Mouse (Mus musculus) lung, adult 2 months (tissue): ENCODE data around the gene Susd6.

ENCODE experiments used
- CTCF ChIP-seq: fragments of 200-500 bp; IDR thresholded peaks from 2 replicates; pipeline ENCODE4 v1.5.1; 2011; ENCODE audit warnings: mild to moderate bottlenecking, low read length, control low read depth; ENCODE audit not compliant: insufficient read depth
- POLR2A ChIP-seq: fragments of 200-500 bp; IDR thresholded peaks from 2 replicates; pipeline ENCODE4 v1.6.1; 2011; ENCODE audit warnings: low read depth, mild to moderate bottlenecking, control low read depth, low read length, borderline replicate concordance; ENCODE audit errors: extremely low read depth

DNA sequence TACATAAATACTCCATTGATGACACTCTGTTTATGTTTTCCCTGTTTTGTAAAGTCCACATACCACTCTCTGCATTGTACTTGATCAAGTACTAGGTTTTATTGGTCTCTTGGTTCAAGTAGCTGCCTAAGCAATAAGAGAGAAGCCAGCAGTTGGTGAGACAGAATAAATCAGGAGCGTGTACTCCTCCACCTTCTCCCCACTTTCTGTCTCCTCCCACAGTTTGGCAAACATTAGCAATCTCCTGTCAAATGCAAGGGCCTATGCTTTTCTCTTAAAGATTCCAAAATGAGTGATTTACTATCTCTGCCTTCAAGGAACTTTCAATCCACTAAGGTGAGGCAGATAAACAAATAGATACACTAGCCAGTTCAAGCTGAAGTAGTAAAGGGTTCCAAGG, 33.9 kb downstream of the Susd6 start:
- TF ChIP-seq POLR2A (no peak), CTCF (no peak)
